Mouse (Mus musculus) lung, postnatal 0 days (tissue): ENCODE measurements at regions not wholly inside any gene's neighbourhood (a gene's known extent, or its start where the extent isn't known, plus 50 kb on each side); places are given as distances from the start of the nearest gene placed in this dataset.

Source experiments
- CTCF ChIP-seq: IDR thresholded peaks from 2 replicates; pipeline ENCODE4 v1.5.1; 2016; ENCODE audit warnings: antibody characterized with exemption, mild to moderate bottlenecking
- EP300 ChIP-seq: IDR thresholded peaks from 2 replicates; pipeline ENCODE4 v1.6.1; 2016; ENCODE audit warnings: antibody characterized with exemption, mild to moderate bottlenecking, control low read depth

- TF ChIP-seq CTCF (no peak), EP300 (no peak)
These were observed 439.5 kb downstream of the Rapgef2 start for GRCm38 (mm10) chr3:78846617-78847318.
